Mouse (Mus musculus) spleen, adult 2 months (tissue): ENCODE data around the gene Isoc2b. TPM values are rescaled to one million over a fixed set of nuclear protein-coding genes. Genes with fewer than 3 reads are reported as not detected.
"Not testable (repeated sequence)": the region's sequence is repeated elsewhere in the genome, so short reads cannot be mapped to it uniquely, and the experiment has no call there.

Experiments
- DNase-seq, 2 experiments: peaks; one replicate each; pipeline versions ENCODE4 v3.0.0 to v3.0.0-alpha.2; 2012 to 2021; ENCODE audit warnings: low spot score in 2 of 2, low read depth in 1 of 2
- H3K27ac ChIP-seq: fragments of 200-500 bp; 2 replicates; pipeline ENCODE4 v1.5.1; 2012; ENCODE audit warnings: low read length, inconsistent platforms; ENCODE audit not compliant: insufficient read depth
- H3K27me3 ChIP-seq: fragments of 200-500 bp; 2 replicates; pipeline ENCODE4 v1.6.1; 2012; ENCODE audit warnings: mild to moderate bottlenecking, moderate library complexity, low read length, inconsistent platforms; ENCODE audit not compliant: control insufficient read depth, insufficient read depth
- H3K36me3 ChIP-seq: fragments of 200-500 bp; 2 replicates; pipeline ENCODE4 v1.6.1; 2012; ENCODE audit warnings: mild to moderate bottlenecking, low read length, inconsistent platforms; ENCODE audit not compliant: control insufficient read depth, insufficient read depth
- H3K4me1 ChIP-seq: fragments of 200-500 bp; 2 replicates; pipeline ENCODE4 v1.6.1; 2011; ENCODE audit warnings: inconsistent platforms; ENCODE audit not compliant: control insufficient read depth, insufficient read depth, insufficient read length
- H3K4me3 ChIP-seq: fragments of 200-500 bp; 2 replicates; pipeline ENCODE4 v1.5.1; 2011; ENCODE audit warnings: mild to moderate bottlenecking, inconsistent platforms; ENCODE audit not compliant: insufficient read depth, insufficient read length; ENCODE audit errors: extremely low read depth
- CTCF ChIP-seq: fragments of 200-500 bp; IDR thresholded peaks from 2 replicates; pipeline ENCODE4 v1.5.1; 2011; ENCODE audit warnings: mild to moderate bottlenecking, inconsistent platforms; ENCODE audit not compliant: insufficient read depth, insufficient read length, insufficient replicate concordance; ENCODE audit errors: extremely low read depth
- POLR2A ChIP-seq: fragments of 200-500 bp; IDR thresholded peaks from 2 replicates; pipeline ENCODE4 v1.6.1; 2011; ENCODE audit warnings: low read depth, low read length, inconsistent platforms
- WGBS: fragments of 180-500 bp; shearing (Covaris S2); methylation state at CpG from one replicate; pipeline ENCODE4 v1.1.7; 2018; 5-methylcytosine and 5-hydroxymethylcytosine counted together
- polyA plus RNA-seq: library from polyadenylated mRNA; depleted of rRNA; stranded (reverse); fragments of >200 nt; gene quantifications from 2 replicates; pipeline ENCODE4 v1.2.3, GENCODE M21; 2012

The Isoc2b gene
- polyA plus RNA-seq, 1 experiment, result 7.2 TPM

- Histone ChIP-seq H3K27me3 (no peaks in the 10 kb centered on the region), H3K4me1 (peaks cover 8% of the 10 kb centered on the region), H3K4me3 (peak overlapping the region; percentile 77), H3K36me3 (peaks cover 14% of the 10 kb centered on the region), H3K27ac (peak overlapping the region; percentile 92)
- 18% methylated on average over 8 of the region's 8 CpGs for WGBS
- no peak for TF ChIP-seq POLR2A
- no peak for TF ChIP-seq CTCF
- no peak for DNase-seq
Observed at GRCm38 (mm10) chr7:4813105-4813791, 56.8 kb downstream of the Isoc2b start.

- peak; percentile 97 to 100 for DNase-seq
- TF ChIP-seq POLR2A, result peak; percentile 60
- no peak for TF ChIP-seq CTCF
- WGBS, result under 1% methylated on average over 62 of the region's 62 CpGs
- peaks cover 17% of the 10 kb centered on the region for H3K36me3 ChIP-seq
- no peaks in the 10 kb centered on the region for H3K27me3 ChIP-seq
- peak within 1 kb of the TSS; percentile 92 for H3K27ac ChIP-seq
- peak within 1 kb of the TSS; percentile 77 for H3K4me3 ChIP-seq
- H3K4me1 ChIP-seq, result peaks cover 8% of the 10 kb centered on the region
Observed at GRCm38 (mm10) chr7:4812303-4813104, 57.6 kb downstream of the Isoc2b start, which contains the start of gene Ube2s. Gene Ube2s, minus strand, starts transcription at chr7:4812590.

GRCm38 (mm10) chr7:4811842-4812302, 58.2 kb downstream of the Isoc2b start:
- TF ChIP-seq POLR2A, result no peak
- no peak for TF ChIP-seq CTCF
- H3K27ac ChIP-seq, result peak overlapping the region; percentile 92
- DNase-seq, result peak; percentile 17 to 44
- 1% methylated on average over 32 of the region's 36 CpGs for WGBS
- H3K4me1 ChIP-seq, result peaks cover 8% of the 10 kb centered on the region
- peaks cover 22% of the 10 kb centered on the region for H3K36me3 ChIP-seq
- H3K4me3 ChIP-seq, result peak overlapping the region; percentile 77
- no peaks in the 10 kb centered on the region for H3K27me3 ChIP-seq

GRCm38 (mm10) chr7:4811131-4811530, 58.9 kb downstream of the Isoc2b start:
- not testable (repeated sequence) for DNase-seq, H3K27me3 ChIP-seq, H3K4me1 ChIP-seq, H3K27ac ChIP-seq
- Histone ChIP-seq H3K4me3 (peak overlapping the region; percentile 77; the same call in 1 of the 2 replicates), H3K36me3 (peaks cover 23% of the 10 kb centered on the region)
- 28% methylated on average over 10 of the region's 10 CpGs for WGBS

- WGBS, result 84% methylated on average over 7 of the region's 7 CpGs
- TF ChIP-seq POLR2A (no peak), CTCF (no peak)
- no peak overlapping the region for H3K4me3 ChIP-seq
- peaks cover 3% of the 10 kb centered on the region; the same call in 1 of the 2 replicates for H3K4me1 ChIP-seq
- peaks cover 25% of the 10 kb centered on the region for H3K36me3 ChIP-seq
- no peak overlapping the region for H3K27ac ChIP-seq
- no peaks in the 10 kb centered on the region for H3K27me3 ChIP-seq
- DNase-seq, result peak; percentile 21 to 52
Observed at GRCm38 (mm10) chr7:4806716-4807115, 63.3 kb downstream of the Isoc2b start.

GRCm38 (mm10) chr7:4802247-4802646, 67.8 kb downstream of the Isoc2b start:
- Histone ChIP-seq H3K4me1 (no peaks in the 10 kb centered on the region), H3K27ac (no peak overlapping the region), H3K36me3 (peaks cover 6% of the 10 kb centered on the region), H3K4me3 (no peak overlapping the region), H3K27me3 (no peaks in the 10 kb centered on the region)
- no peak for DNase-seq
- no peak for TF ChIP-seq POLR2A
- TF ChIP-seq CTCF, result no peak
